Mouse (Mus musculus): Measurements from ENCODE around the gene Wars. TPM values are rescaled to one million over a fixed set of nuclear protein-coding genes. Genes with fewer than 3 reads are reported as not detected.

The Wars gene
- polyA plus RNA-seq (2015; fragmentation: Nextera tagmentation; extraction: Ambion mirVana) = 61.7 and 63.9 TPM in 2 replicates

DNA sequence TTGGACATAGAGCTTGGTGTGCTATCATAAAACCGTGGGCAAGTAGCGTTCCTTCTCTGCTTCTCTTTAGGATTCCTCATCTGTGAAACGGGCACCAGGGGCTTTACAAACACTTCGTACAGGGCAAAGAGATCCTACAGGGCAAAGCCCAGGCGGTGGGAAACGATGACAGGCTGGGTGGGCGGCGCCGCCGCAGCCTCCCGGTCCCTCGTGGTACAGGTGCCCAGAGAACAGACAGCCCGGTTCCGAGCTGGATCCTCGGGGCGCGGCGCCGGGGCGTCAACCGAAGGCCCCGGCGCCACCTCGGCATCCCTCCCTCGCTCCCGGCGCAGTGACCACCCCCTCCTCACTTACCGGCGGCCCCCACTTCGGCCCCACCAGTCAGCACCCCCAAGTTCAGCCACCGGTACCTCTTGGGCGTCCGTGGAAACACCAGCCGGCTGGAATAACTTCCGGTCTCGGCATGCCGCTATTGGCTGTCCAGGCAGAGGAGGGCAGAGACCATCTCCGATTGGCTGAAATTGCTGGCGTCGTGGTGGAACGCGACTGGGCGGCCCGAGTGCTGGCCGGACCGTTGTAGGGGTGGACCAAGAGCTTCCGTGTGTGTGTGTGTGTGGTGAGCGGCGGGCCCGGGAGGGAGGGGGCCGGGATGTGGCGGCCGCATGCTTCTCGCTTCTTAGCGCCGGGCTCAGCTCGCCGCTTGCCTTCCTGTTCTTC, at the start of gene Wars:
Gene Wars, minus strand, starts transcription at position 460 of the 717 bp plus-strand sequence.
- H3K9me3 ChIP-seq = no peaks in the 10 kb centered on the region
- H3K9ac ChIP-seq = peak within 1 kb of the TSS; percentile 64
- H3K4me2 ChIP-seq = peak within 1 kb of the TSS; percentile 66
- no peak within 1 kb of the TSS for H3K27ac ChIP-seq
- H3K4me1 ChIP-seq = peaks cover 23% of the 10 kb centered on the region
- peak; percentile 98 for ATAC-seq (ENCODE audit: insufficient number of reproducible peaks, low FRiP score, low TSS enrichment, low read depth)
- peak within 1 kb of the TSS; percentile 78 for H3K4me3 ChIP-seq
- no peaks in the 10 kb centered on the region for H3K27me3 ChIP-seq
- peaks cover 23% of the 10 kb centered on the region for H3K36me3 ChIP-seq
- under 1% methylated on average over 56 of the region's 58 CpGs for WGBS

DNA sequence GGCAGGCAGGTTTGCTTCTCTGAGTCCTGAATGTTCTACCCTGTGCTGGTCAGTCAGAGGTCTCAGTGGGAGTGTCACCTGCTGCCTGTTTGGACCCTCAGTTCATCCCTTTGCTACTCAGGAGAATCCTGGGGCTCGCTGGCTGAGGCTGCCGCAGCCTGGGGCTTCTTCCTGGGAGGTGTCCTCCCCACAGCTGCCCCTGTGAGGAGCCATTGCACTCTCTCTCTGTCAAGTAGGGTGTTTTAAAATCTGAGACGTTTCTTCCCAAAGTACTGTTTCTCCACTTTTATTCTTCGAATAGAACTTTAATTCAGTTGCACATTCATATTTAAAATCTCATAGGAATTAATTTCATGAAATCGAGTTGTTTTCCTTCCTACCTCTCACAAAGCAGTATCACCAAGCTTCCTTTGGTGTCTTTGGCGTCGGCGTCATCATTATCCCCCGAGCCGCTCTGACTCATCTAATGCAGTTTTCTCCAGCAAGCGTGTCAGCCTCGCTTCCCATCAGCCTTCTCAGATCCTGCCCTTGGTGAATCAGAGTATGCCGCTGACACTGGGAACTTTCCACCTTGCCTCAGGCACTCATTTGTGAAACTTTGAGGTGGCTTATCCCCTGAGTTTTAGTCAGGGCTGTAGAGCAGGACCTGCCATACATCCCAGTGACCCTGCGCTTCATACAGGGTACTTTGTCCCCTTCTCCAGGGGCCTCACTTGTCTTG, 48.4 kb upstream of the Wars start:
- ATAC-seq (ENCODE audit: insufficient number of reproducible peaks, low FRiP score, low TSS enrichment, low read depth) = no peak
- Histone ChIP-seq H3K4me2 (no peak overlapping the region), H3K9me3 (no peaks in the 10 kb centered on the region), H3K9ac (no peak overlapping the region), H3K4me3 (no peak overlapping the region), H3K4me1 (0 out of 2 replicates have a peak, but pooled peaks cover 2% of the 10 kb centered on the region), H3K36me3 (no peaks in the 10 kb centered on the region), H3K27me3 (no peaks in the 10 kb centered on the region), H3K27ac (no peak overlapping the region)
- 75% methylated on average over 14 of the region's 14 CpGs for WGBS

DNA sequence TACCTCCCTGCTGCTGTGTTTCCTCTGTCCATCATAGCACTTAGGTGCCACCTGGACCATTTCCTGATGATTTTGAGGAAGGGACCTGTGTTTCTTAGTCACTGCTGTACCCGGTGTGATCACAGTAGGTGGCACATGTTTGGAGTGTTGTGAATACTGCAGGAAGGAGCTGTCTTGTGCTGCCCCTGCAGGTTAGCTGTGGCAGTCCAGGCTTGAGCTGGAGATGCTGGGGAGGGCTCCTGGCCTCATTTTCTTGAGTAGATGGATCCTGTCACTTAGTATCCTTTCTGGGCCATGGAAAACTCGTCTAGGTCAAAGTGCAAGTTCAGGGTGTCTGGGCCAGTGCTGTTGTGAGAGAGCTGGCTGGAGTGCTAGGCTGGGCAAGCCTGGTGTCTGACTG, 47.3 kb upstream of the Wars start:
- whole genome bisulfite sequencing = 70% methylated on average over 2 of the region's 2 CpGs

DNA sequence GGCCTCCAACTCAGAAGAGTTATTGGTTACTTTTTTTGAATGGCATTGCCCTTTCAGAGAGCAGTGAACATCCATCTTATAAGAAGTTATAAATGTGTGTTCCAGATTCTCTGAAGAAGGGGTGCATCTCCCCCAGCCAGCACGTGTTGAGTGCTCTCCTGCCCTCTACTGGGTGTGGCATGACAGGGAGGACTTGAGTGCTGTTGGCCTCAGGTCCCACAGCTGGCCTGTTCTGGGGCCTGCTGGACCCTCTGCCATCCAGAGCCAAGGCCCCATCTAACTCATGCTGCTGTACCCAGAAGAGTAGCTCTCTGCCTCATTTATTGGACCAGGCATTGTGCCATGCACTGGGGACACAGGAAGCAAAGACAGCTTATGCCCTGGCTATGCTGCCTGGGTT, 46.3 kb upstream of the Wars start:
- no peaks in the 10 kb centered on the region for H3K27me3 ChIP-seq
- no peak overlapping the region for H3K4me2 ChIP-seq
- H3K9ac ChIP-seq = no peak overlapping the region
- H3K27ac ChIP-seq = no peak overlapping the region
- H3K9me3 ChIP-seq = no peaks in the 10 kb centered on the region
- H3K4me1 ChIP-seq = peaks cover 7% of the 10 kb centered on the region; the same call in 1 of the 2 replicates
- no peak for ATAC-seq (ENCODE audit: insufficient number of reproducible peaks, low FRiP score, low TSS enrichment, low read depth)
- 23% methylated on average over 1 of the region's 1 CpGs for WGBS
- no peak overlapping the region for H3K4me3 ChIP-seq
- no peaks in the 10 kb centered on the region for H3K36me3 ChIP-seq

More for the DNA sequence above, 47.3 kb upstream of the Wars start:
- no peaks in the 10 kb centered on the region for H3K36me3 ChIP-seq
- H3K27ac ChIP-seq = no peak overlapping the region
- peaks cover 7% of the 10 kb centered on the region; the same call in 1 of the 2 replicates for H3K4me1 ChIP-seq
- no peaks in the 10 kb centered on the region for H3K27me3 ChIP-seq
- no peak overlapping the region for H3K4me2 ChIP-seq
- H3K9ac ChIP-seq = no peak overlapping the region
- no peaks in the 10 kb centered on the region for H3K9me3 ChIP-seq
- ATAC-seq (ENCODE audit: insufficient number of reproducible peaks, low FRiP score, low TSS enrichment, low read depth) = no peak
- H3K4me3 ChIP-seq = no peak overlapping the region

DNA sequence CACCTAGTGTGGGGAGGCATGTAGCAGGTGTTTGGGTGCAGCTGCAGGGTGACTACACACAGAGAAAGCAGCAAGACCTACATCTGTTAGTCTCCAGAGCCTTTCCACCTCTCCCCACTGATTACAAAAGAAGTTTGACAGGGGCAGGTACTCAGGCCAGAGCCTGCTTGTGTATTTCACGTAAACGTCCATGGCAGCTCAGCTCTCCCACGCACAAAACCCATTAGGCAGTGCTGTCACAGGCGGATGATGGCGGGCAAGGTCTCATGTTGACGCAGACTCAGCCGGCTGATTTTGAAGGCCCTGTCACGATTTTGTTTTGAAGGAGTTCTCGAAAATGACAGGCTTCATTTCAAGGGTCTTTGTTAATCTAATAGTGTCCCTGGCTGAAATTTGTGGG, 45.3 kb upstream of the Wars start:
- no peak for ATAC-seq (ENCODE audit: insufficient number of reproducible peaks, low FRiP score, low TSS enrichment, low read depth)
- H3K9ac ChIP-seq = no peak overlapping the region
- WGBS = 85% methylated on average over 9 of the region's 9 CpGs
- no peak overlapping the region for H3K4me2 ChIP-seq
- no peak overlapping the region for H3K27ac ChIP-seq
- no peaks in the 10 kb centered on the region for H3K27me3 ChIP-seq
- H3K36me3 ChIP-seq = no peaks in the 10 kb centered on the region
- peaks cover 7% of the 10 kb centered on the region; the same call in 1 of the 2 replicates for H3K4me1 ChIP-seq
- H3K4me3 ChIP-seq = no peak overlapping the region
- H3K9me3 ChIP-seq = no peaks in the 10 kb centered on the region

DNA sequence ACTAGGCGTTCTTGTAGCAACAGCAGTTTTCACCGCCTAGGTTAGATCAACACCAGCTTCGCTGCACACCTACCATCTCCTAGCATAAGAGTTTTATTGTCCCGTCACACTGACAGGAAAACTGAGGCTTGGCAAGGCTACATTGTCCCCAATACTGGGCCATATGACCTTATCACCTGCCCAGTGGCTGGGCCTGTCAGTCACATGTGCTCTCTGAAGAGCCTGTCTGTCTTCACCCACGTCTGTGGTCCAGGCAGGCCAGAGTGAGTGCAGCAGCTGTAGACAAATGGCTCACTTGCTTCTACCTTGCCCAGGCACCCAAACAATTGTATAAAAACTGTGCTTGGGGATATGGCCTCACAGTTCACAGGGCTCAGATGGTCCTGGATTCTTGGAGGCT, 44.9 kb upstream of the Wars start:
- Histone ChIP-seq H3K4me1 (peaks cover 12% of the 10 kb centered on the region; the same call in 1 of the 2 replicates), H3K4me2 (no peak overlapping the region), H3K27me3 (no peaks in the 10 kb centered on the region), H3K9ac (no peak overlapping the region), H3K9me3 (no peaks in the 10 kb centered on the region), H3K36me3 (no peaks in the 10 kb centered on the region), H3K27ac (no peak overlapping the region), H3K4me3 (no peak overlapping the region)
- WGBS = 81% methylated on average over 5 of the region's 5 CpGs
- ATAC-seq (ENCODE audit: insufficient number of reproducible peaks, low FRiP score, low TSS enrichment, low read depth) = no peak

DNA sequence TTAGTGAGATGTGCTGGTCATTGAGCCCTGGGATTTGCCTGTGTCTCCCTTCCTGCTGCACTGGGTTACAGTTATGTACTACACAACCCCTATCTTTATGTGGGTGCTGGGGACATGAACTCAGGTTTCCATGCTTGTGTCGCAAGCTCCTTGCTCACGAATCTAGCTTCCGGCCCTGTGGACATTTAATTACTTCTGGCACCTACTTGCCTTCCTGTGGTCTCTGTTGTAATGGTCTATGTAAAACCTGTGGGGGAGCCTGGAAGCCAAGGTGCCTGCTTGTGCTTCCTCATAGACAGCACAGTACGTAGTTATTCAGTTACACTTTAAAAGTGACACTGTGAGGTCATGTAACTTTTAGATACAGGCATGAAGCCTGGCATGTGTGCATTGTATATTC, 43.5 kb upstream of the Wars start:
- no peak for ATAC-seq (ENCODE audit: insufficient number of reproducible peaks, low FRiP score, low TSS enrichment, low read depth)
- Histone ChIP-seq H3K4me3 (no peak overlapping the region), H3K9ac (no peak overlapping the region), H3K27ac (no peak overlapping the region), H3K9me3 (no peaks in the 10 kb centered on the region), H3K4me1 (peaks cover 13% of the 10 kb centered on the region; the same call in 1 of the 2 replicates), H3K27me3 (no peaks in the 10 kb centered on the region), H3K36me3 (no peaks in the 10 kb centered on the region), H3K4me2 (no peak overlapping the region)
- WGBS = 55% methylated on average over 4 of the region's 4 CpGs

DNA sequence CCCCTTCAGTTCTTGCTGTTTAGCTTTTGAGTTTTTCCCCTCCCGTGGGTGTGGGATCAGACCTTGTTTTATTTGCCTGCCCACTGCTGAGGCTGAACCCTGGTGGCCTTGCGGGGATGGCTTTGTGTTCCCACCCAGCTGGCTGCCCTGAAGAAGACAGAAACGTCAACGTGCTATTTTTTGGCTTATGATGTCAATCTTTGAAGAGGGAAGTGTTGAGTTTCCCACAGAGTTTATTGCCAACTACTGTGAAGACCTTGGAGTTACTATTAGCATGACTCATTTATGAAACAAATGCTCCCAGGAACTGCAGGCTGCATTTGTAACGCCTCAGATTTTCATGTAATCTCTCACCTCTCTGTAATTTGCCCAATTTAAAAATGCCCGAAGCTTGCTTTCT, 42.9 kb upstream of the Wars start:
- no peak overlapping the region for H3K9ac ChIP-seq
- H3K27me3 ChIP-seq = no peaks in the 10 kb centered on the region
- no peaks in the 10 kb centered on the region for H3K9me3 ChIP-seq
- WGBS = 35% methylated on average over 6 of the region's 6 CpGs
- no peak overlapping the region for H3K27ac ChIP-seq
- no peak overlapping the region for H3K4me2 ChIP-seq
- ATAC-seq (ENCODE audit: insufficient number of reproducible peaks, low FRiP score, low TSS enrichment, low read depth) = no peak
- H3K36me3 ChIP-seq = no peaks in the 10 kb centered on the region
- H3K4me3 ChIP-seq = no peak overlapping the region
- H3K4me1 ChIP-seq = peaks cover 13% of the 10 kb centered on the region; the same call in 1 of the 2 replicates

DNA sequence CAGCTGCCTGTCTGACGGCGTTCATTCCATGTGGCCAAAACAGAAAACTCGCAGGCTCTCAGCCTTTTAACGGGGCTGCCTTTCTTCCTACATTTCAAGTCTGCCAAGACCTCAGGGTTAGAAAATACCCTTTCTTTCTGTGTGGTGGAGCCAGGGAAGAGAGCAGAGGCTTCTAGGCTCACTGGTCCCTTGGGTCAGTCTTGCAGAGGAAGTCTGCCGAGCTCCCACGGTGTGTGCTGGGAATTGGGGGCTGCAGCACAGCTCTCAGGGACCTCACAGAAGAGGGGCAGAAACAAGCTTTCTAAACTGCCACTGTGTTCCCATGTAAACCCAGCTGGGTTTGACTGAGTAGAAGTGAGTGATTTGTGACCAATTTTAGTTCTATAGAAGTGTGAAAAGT, 40.3 kb upstream of the Wars start:
- 35% methylated on average over 6 of the region's 6 CpGs for WGBS

DNA sequence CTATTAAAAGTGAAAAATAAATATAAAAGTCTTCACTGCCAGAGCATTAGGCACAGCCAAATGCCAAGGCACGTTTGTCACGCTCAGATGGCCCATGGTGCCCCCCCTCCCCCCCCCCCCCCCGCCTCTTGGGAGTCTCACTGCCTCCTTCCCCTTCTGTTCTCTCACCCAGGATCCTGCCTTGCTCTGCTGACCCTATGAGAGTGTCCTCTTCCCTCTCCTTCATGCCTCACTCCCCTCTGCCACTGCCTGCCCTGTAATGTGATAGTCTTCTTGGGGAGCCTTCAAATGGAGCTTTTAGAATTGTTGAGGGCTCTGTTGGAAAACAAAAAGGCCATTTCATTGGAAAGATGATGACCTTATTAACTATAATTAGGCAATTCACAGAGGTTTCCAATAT, 38.1 kb upstream of the Wars start:
- Histone ChIP-seq H3K9ac (no peak overlapping the region), H3K9me3 (no peaks in the 10 kb centered on the region), H3K36me3 (no peaks in the 10 kb centered on the region), H3K4me3 (no peak overlapping the region), H3K4me2 (no peak overlapping the region), H3K27ac (no peak overlapping the region), H3K4me1 (peaks cover 10% of the 10 kb centered on the region; the same call in 1 of the 2 replicates), H3K27me3 (no peaks in the 10 kb centered on the region)
- WGBS = 38% methylated on average over 2 of the region's 3 CpGs
- no peak for ATAC-seq (ENCODE audit: insufficient number of reproducible peaks, low FRiP score, low TSS enrichment, low read depth)

More for the DNA sequence above, 40.3 kb upstream of the Wars start:
- no peaks in the 10 kb centered on the region for H3K9me3 ChIP-seq
- H3K4me2 ChIP-seq = no peak overlapping the region
- H3K27ac ChIP-seq = peak overlapping the region; percentile 35; the same call in 1 of the 2 replicates
- no peaks in the 10 kb centered on the region for H3K36me3 ChIP-seq
- no peak overlapping the region for H3K4me3 ChIP-seq
- H3K27me3 ChIP-seq = no peaks in the 10 kb centered on the region
- no peak overlapping the region for H3K9ac ChIP-seq
- ATAC-seq (ENCODE audit: insufficient number of reproducible peaks, low FRiP score, low TSS enrichment, low read depth) = no peak
- peaks cover 13% of the 10 kb centered on the region; the same call in 1 of the 2 replicates for H3K4me1 ChIP-seq

DNA sequence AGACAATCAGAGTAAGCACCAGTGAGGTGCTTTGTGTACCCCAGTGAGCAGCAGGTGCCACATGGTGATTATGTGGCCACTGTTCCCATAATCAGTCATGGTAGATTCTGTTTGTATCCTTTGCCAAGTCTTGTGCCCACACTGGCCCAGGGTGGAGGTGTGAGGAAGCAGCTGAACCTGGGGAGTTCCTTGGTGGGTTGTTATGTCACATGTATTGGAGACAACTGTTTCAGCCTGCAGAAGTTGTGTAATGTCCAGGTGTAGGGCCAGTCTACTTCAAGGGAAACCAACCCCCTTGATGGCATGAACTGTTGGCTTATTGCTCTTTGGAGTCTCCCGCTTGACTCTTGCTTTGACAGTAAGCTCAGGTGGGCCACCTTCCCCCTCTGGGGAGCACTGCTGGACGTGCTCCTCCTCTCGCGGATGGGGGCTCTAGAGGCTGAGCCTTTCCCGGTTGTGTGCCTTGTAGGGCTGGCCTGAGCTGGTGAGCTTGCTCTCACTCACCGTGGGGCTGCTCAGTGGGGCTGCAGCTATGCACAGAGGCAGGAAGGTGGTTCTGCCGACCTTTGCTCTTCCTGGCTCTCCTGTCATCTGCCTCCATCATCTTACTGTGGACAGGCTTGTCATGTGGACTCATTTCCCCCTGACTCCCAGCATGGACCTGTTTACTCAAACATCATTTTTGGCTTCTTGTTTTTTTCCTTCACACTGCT, 37.5 kb upstream of the Wars start:
- H3K9me3 ChIP-seq = no peaks in the 10 kb centered on the region
- H3K4me3 ChIP-seq = no peak overlapping the region
- H3K36me3 ChIP-seq = no peaks in the 10 kb centered on the region
- H3K4me2 ChIP-seq = no peak overlapping the region
- WGBS = 68% methylated on average over 7 of the region's 7 CpGs
- H3K4me1 ChIP-seq = peaks cover 7% of the 10 kb centered on the region; the same call in 1 of the 2 replicates
- H3K9ac ChIP-seq = no peak overlapping the region
- H3K27me3 ChIP-seq = no peaks in the 10 kb centered on the region
- no peak overlapping the region for H3K27ac ChIP-seq
- 0 out of 2 replicates have a peak, but pooled peaks have one; percentile 28 for ATAC-seq (ENCODE audit: insufficient number of reproducible peaks, low FRiP score, low TSS enrichment, low read depth)
